17 mouse cellular contexts compared by ENCODE assay signal in genomic region chr11:75807486-75807885, GRCm38 (mm10). TPM values are rescaled to one million over a fixed set of nuclear protein-coding genes. Genes with fewer than 3 reads are reported as not detected.
DNase-seq lines count a peak whose midpoint lies in the region; ATAC-seq lines count a peak whose summit lies in the region.
"Had no signal": no experiment of that assay in that cellular context is flagged by ENCODE, and none has a peak within 500 bp of the region (broad histone marks: within the 10 kb centered on the region; RNA-seq: fewer than 3 reads in every experiment).

No protein-coding gene starts in this region.

- peaks cover 12% of the 10 kb centered on the region for H3K4me1 ChIP-seq in hindbrain, embryonic 13.5 days (replicated peaks)
- H3K4me1 ChIP-seq in hindbrain, embryonic 16.5 days (ENCODE audit: control insufficient read depth, insufficient read depth, low read depth, low read length): no peaks in the 10 kb centered on the region

- H3K27me3 ChIP-seq in hindbrain, embryonic 13.5 days: no peaks in the 10 kb centered on the region
- H3K27me3 ChIP-seq in hindbrain, embryonic 16.5 days (replicated peaks; ENCODE audit: control insufficient read depth, insufficient read depth, low read length): no peaks in the 10 kb centered on the region
- H3K27me3 ChIP-seq: heart, embryonic 12.5 days; hindbrain, embryonic 15.5 days; liver, embryonic 13.5 days had no signal

- H3K36me3 ChIP-seq in hindbrain, embryonic 13.5 days: no peaks in the 10 kb centered on the region
- no peaks in the 10 kb centered on the region for H3K36me3 ChIP-seq in hindbrain, embryonic 16.5 days (ENCODE audit: control insufficient read depth, insufficient read depth, low read length)
- H3K36me3 ChIP-seq: heart, embryonic 12.5 days; hindbrain, embryonic 15.5 days; liver, embryonic 13.5 days had no signal

- H3K27ac ChIP-seq in hindbrain, embryonic 13.5 days: no peak overlapping the region
- H3K27ac ChIP-seq in hindbrain, embryonic 16.5 days (ENCODE audit: low read depth, low read length): no peak overlapping the region
- H3K27ac ChIP-seq: hindbrain, embryonic 15.5 days; liver, embryonic 13.5 days had no signal

- H3K9me3 ChIP-seq in hindbrain, embryonic 13.5 days: no peaks in the 10 kb centered on the region
- H3K9me3 ChIP-seq in hindbrain, embryonic 16.5 days (ENCODE audit: control insufficient read depth, low read length): no peaks in the 10 kb centered on the region
- H3K9me3 ChIP-seq: heart, embryonic 12.5 days; hindbrain, embryonic 15.5 days; liver, embryonic 13.5 days had no signal

- H3K4me3 ChIP-seq in hindbrain, embryonic 13.5 days: no peak overlapping the region
- no peak overlapping the region for H3K4me3 ChIP-seq in hindbrain, embryonic 16.5 days (ENCODE audit: low read length)
- H3K4me3 ChIP-seq: heart, embryonic 12.5 days; hindbrain, embryonic 15.5 days; liver, embryonic 13.5 days; megakaryocyte, embryonic 14.5 days had no signal

- WGBS in hindbrain, embryonic 13.5 days: 45% methylated on average over 5 of the region's 5 CpGs
- WGBS in hindbrain, embryonic 16.5 days: 28% methylated on average over 5 of the region's 5 CpGs

- peak; percentile 52 for DNase-seq in lung, postnatal 10 days
- no peak for DNase-seq in lung, postnatal 14 days
- DNase-seq in adrenal gland, postnatal 10 days: peak; percentile 41
- DNase-seq in kidney, postnatal 14 days: peak; percentile 59
- no peak for DNase-seq in cerebellum, postnatal 10 days
- no peak for DNase-seq in cerebellum, postnatal 25 days
- DNase-seq: gastrocnemius, postnatal 10 days; liver, embryonic 13.5 days; right cerebral cortex, adult 18-20 months; thymus, postnatal 36 days had no signal

- H3K9ac ChIP-seq in hindbrain, embryonic 13.5 days: peak overlapping the region; percentile 35
- no peak overlapping the region for H3K9ac ChIP-seq in hindbrain, embryonic 16.5 days (ENCODE audit: low read depth, low read length)
- H3K9ac ChIP-seq: heart, embryonic 12.5 days; hindbrain, embryonic 15.5 days; liver, embryonic 13.5 days had no signal

- no peak overlapping the region for H3K4me2 ChIP-seq in hindbrain, embryonic 13.5 days
- H3K4me2 ChIP-seq in hindbrain, embryonic 16.5 days (ENCODE audit: low read length): no peak overlapping the region
- H3K4me2 ChIP-seq: heart, embryonic 12.5 days; hindbrain, embryonic 15.5 days; liver, embryonic 13.5 days had no signal

- no peak for ATAC-seq in hindbrain, embryonic 13.5 days (ENCODE audit: low FRiP score)
- ATAC-seq in hindbrain, embryonic 16.5 days: no peak
- ATAC-seq: forebrain, embryonic 16.5 days had no signal

RNA-seq across cellular contexts. Expression of gene Doc2b, which starts 11.6 kb away (rescaled TPM):
- 1.4 and 1.7 TPM in 2 replicates for polyA plus RNA-seq in hindbrain, embryonic 13.5 days (2015; fragmentation: Nextera tagmentation; extraction: Ambion mirVana)
- polyA plus RNA-seq in hindbrain, embryonic 16.5 days (2015; fragmentation: Nextera tagmentation; extraction: Ambion mirVana): 3.7 and 4.2 TPM in 2 replicates
- 10 to 100 TPM; 13.6 to 20.3 TPM for total RNA-seq in adrenal gland, postnatal 10 days (2021)
- total RNA-seq: MEL had no signal

Comparison
In these comparisons a context has a peak if more than half of its experiments do, and no peak if none do; other contexts are left out.
1. DNase-seq: peak in lung, postnatal 10 days (single experiment), adrenal gland, postnatal 10 days (single experiment) and kidney, postnatal 14 days (single experiment); none in lung, postnatal 14 days (single experiment), cerebellum, postnatal 10 days (0 of 2) and cerebellum, postnatal 25 days (0 of 2).